Mouse (Mus musculus) limb, embryonic 11.5 days (tissue): ENCODE results near the gene Gprc5a. TPM values are rescaled to one million over a fixed set of nuclear protein-coding genes. Genes with fewer than 3 reads are reported as not detected.

Experiments
- ATAC-seq: fragments of 200-750 bp; cut with Nextera tagmentation; 2 replicates; pipeline ENCODE4 v1.8.0; 2017; ENCODE audit warnings: low read depth; ENCODE audit not compliant: insufficient number of reproducible peaks, low FRiP score, low TSS enrichment
- DNase-seq: peaks from one replicate; pipeline ENCODE4 v3.0.0-alpha.2; 2015; ENCODE audit warnings: low spot score
- H3K27ac ChIP-seq: fragments of 300-500 bp; sonication (generic); replicated peaks from 2 replicates; pipeline ENCODE4 v1.5.1; 2014; ENCODE audit warnings: low read depth, mild to moderate bottlenecking, low read length
- H3K27me3 ChIP-seq: fragments of 300-500 bp; sonication (generic); 2 replicates; pipeline ENCODE4 v1.6.1; 2014; ENCODE audit warnings: mild to moderate bottlenecking, low read length, mixed read lengths; ENCODE audit not compliant: control insufficient read depth, insufficient read depth
- H3K36me3 ChIP-seq: fragments of 300-500 bp; sonication (generic); 2 replicates; pipeline ENCODE4 v1.6.1; 2014; ENCODE audit warnings: mild to moderate bottlenecking, low read length, moderate library complexity, mixed read lengths; ENCODE audit not compliant: control insufficient read depth, insufficient read depth
- H3K4me1 ChIP-seq: fragments of 300-500 bp; sonication (generic); 2 replicates; pipeline ENCODE4 v1.6.1; 2014; ENCODE audit warnings: low read length, mixed read lengths; ENCODE audit not compliant: control insufficient read depth, insufficient read depth
- H3K4me2 ChIP-seq: fragments of 300-500 bp; sonication (generic); 2 replicates; pipeline ENCODE4 v1.6.1; 2014; ENCODE audit warnings: low read depth, mild to moderate bottlenecking, moderate library complexity; ENCODE audit not compliant: severe bottlenecking
- H3K4me3 ChIP-seq: fragments of 300-500 bp; sonication (generic); 2 replicates; pipeline ENCODE4 v1.5.1; 2014; ENCODE audit warnings: low read depth, low read length
- H3K9ac ChIP-seq: fragments of 300-500 bp; sonication (generic); 2 replicates; pipeline ENCODE4 v1.6.1; 2014; ENCODE audit warnings: mild to moderate bottlenecking, low read length
- H3K9me3 ChIP-seq: fragments of 300-500 bp; sonication (generic); 2 replicates; pipeline ENCODE4 v1.6.1; 2016; ENCODE audit warnings: low read length; ENCODE audit not compliant: control insufficient read depth
- WGBS: fragments of 180-500 bp; shearing (Covaris S2); extraction: QIAGEN DNeasy Blood & Tissue Kit; methylation state at CpG from one replicate; pipeline ENCODE4 v1.1.7; 2014; 5-methylcytosine and 5-hydroxymethylcytosine counted together
- polyA plus RNA-seq: library from polyadenylated mRNA; unstranded; fragments of >200 nt; fragmentation: Nextera tagmentation; extraction: Ambion mirVana; gene quantifications from 2 replicates; pipeline ENCODE4 v1.2.1, GENCODE M21; 2014

Gene Gprc5a
- polyA plus RNA-seq, 1 experiment from 2014 or later: 0.95 TPM

- Histone ChIP-seq H3K4me2 (no peak overlapping the region), H3K9me3 (no peaks in the 10 kb centered on the region), H3K9ac (no peak overlapping the region), H3K27me3 (peaks cover 5% of the 10 kb centered on the region; the same call in 1 of the 2 replicates), H3K4me1 (0 out of 2 replicates have a peak, but pooled peaks cover 3% of the 10 kb centered on the region), H3K4me3 (no peak overlapping the region), H3K36me3 (no peaks in the 10 kb centered on the region), H3K27ac (no peak overlapping the region)
- ATAC-seq: no peak
- DNase-seq: no peak
- WGBS: 98% methylated on average over 4 of the region's 4 CpGs
Observed at GRCm38 (mm10) chr6:135060728-135061127, 4.7 kb upstream of the Gprc5a start.

GRCm38 (mm10) chr6:135064621-135065020 is 830 bp upstream of the Gprc5a start:
- Histone ChIP-seq H3K4me1 (0 out of 2 replicates have a peak, but pooled peaks cover 3% of the 10 kb centered on the region), H3K9ac (no peak overlapping the region), H3K9me3 (no peaks in the 10 kb centered on the region), H3K36me3 (no peaks in the 10 kb centered on the region), H3K27me3 (peaks cover 9% of the 10 kb centered on the region; the same call in 1 of the 2 replicates), H3K4me3 (no peak overlapping the region), H3K27ac (no peak overlapping the region), H3K4me2 (no peak overlapping the region)
- WGBS: 76% methylated on average over 12 of the region's 12 CpGs
- no peak for DNase-seq
- no peak for ATAC-seq

GRCm38 (mm10) chr6:135066795-135067445 is 1.5 kb downstream of the Gprc5a start:
- no peak for DNase-seq
- no peaks in the 10 kb centered on the region for H3K9me3 ChIP-seq
- no peak overlapping the region for H3K4me2 ChIP-seq
- 0 out of 2 replicates have a peak, but pooled peaks cover 3% of the 10 kb centered on the region for H3K4me1 ChIP-seq
- H3K9ac ChIP-seq: no peak overlapping the region
- no peak for ATAC-seq
- no peak overlapping the region for H3K4me3 ChIP-seq
- no peak overlapping the region for H3K27ac ChIP-seq
- no peaks in the 10 kb centered on the region for H3K36me3 ChIP-seq
- 43% methylated on average over 6 of the region's 6 CpGs for WGBS
- H3K27me3 ChIP-seq: peaks cover 9% of the 10 kb centered on the region; the same call in 1 of the 2 replicates

- H3K27me3 ChIP-seq: peaks cover 9% of the 10 kb centered on the region; the same call in 1 of the 2 replicates
- no peak overlapping the region for H3K27ac ChIP-seq
Observed at GRCm38 (mm10) chr6:135068221-135068620, 2.8 kb downstream of the Gprc5a start.

GRCm38 (mm10) chr6:135069856-135070255 is 4.4 kb downstream of the Gprc5a start:
- no peak for DNase-seq
- H3K4me3 ChIP-seq: no peak overlapping the region
- no peaks in the 10 kb centered on the region for H3K9me3 ChIP-seq
- ATAC-seq: no peak
- H3K27ac ChIP-seq: no peak overlapping the region
- no peaks in the 10 kb centered on the region for H3K36me3 ChIP-seq
- 0 out of 2 replicates have a peak, but pooled peaks cover 3% of the 10 kb centered on the region for H3K4me1 ChIP-seq
- no peak overlapping the region for H3K9ac ChIP-seq
- 75% methylated on average over 6 of the region's 6 CpGs for WGBS
- no peak overlapping the region for H3K4me2 ChIP-seq
- peaks cover 8% of the 10 kb centered on the region; the same call in 1 of the 2 replicates for H3K27me3 ChIP-seq

More at GRCm38 (mm10) chr6:135068221-135068620, 2.8 kb downstream of the Gprc5a start:
- H3K36me3 ChIP-seq: no peaks in the 10 kb centered on the region
- 78% methylated on average over 4 of the region's 5 CpGs for WGBS
- DNase-seq (no peak), ATAC-seq (no peak)
- H3K4me2 ChIP-seq: no peak overlapping the region
- no peaks in the 10 kb centered on the region for H3K9me3 ChIP-seq
- H3K4me3 ChIP-seq: no peak overlapping the region
- H3K9ac ChIP-seq: no peak overlapping the region
- 0 out of 2 replicates have a peak, but pooled peaks cover 3% of the 10 kb centered on the region for H3K4me1 ChIP-seq

- Histone ChIP-seq H3K4me1 (no peaks in the 10 kb centered on the region), H3K4me2 (no peak overlapping the region), H3K9me3 (no peaks in the 10 kb centered on the region), H3K27ac (no peak overlapping the region), H3K9ac (no peak overlapping the region), H3K4me3 (no peak overlapping the region), H3K36me3 (no peaks in the 10 kb centered on the region), H3K27me3 (peaks cover 3% of the 10 kb centered on the region; the same call in 1 of the 2 replicates)
- WGBS: 91% methylated on average over 2 of the region's 2 CpGs
- ATAC-seq: no peak
- no peak for DNase-seq
Observed at GRCm38 (mm10) chr6:135070347-135070746, 4.9 kb downstream of the Gprc5a start.

- Histone ChIP-seq H3K9ac (no peak overlapping the region), H3K4me3 (no peak overlapping the region), H3K9me3 (no peaks in the 10 kb centered on the region), H3K36me3 (no peaks in the 10 kb centered on the region), H3K4me1 (no peaks in the 10 kb centered on the region), H3K4me2 (no peak overlapping the region), H3K27ac (no peak overlapping the region), H3K27me3 (no peaks in the 10 kb centered on the region)
- ATAC-seq: no peak
- WGBS: 82% methylated on average over 6 of the region's 6 CpGs
- no peak for DNase-seq
Observed at GRCm38 (mm10) chr6:135074405-135074947, 9.0 kb downstream of the Gprc5a start.

GRCm38 (mm10) chr6:135076202-135076601 is 10.8 kb downstream of the Gprc5a start:
- WGBS: 47% methylated on average over 3 of the region's 3 CpGs
- ATAC-seq (no peak), DNase-seq (no peak)
- Histone ChIP-seq H3K27me3 (no peaks in the 10 kb centered on the region), H3K9me3 (no peaks in the 10 kb centered on the region), H3K4me2 (no peak overlapping the region), H3K4me3 (no peak overlapping the region), H3K9ac (no peak overlapping the region), H3K4me1 (no peaks in the 10 kb centered on the region), H3K27ac (no peak overlapping the region), H3K36me3 (no peaks in the 10 kb centered on the region)
